In the genomic region with DNA sequence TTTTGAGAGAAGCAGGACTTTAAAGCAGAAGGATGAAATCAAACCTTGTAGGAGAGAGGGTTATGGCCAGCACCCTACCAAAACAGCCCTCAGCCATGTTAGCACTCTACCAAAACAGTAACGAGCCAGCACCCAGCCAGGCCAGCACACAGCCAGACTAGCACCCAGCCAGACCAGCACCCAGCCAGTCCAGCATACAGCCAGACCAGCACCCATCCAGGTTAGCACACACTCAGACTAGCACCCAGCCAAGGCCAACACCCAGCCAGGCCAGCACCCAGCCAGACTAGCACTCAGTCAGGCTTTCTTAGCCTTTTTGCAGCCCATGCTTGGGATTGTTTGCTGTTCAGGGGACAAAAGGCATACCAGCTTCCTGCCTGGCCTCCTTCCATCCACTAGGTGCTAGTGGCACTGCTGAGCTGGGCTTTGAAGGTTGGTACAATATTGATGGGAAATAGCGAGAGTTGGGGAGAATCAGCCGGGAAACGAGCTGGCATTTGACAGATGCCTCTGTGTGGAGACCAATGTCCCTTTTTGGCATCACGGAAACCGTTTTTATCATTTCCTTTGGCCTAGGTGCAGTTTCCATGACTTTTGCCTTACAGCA, we compare ENCODE assay signal across 8 mouse cellular contexts.
A peak's percentile ranks its signal among the peaks of the same experiment; 100 is the strongest.
DNase-seq lines count a peak whose midpoint lies in the region; ATAC-seq and TF ChIP-seq lines count a peak whose summit lies in the region.

No protein-coding gene starts in this region.

- DNase-seq in layer of hippocampus, postnatal 10 days (ENCODE audit: low spot score in 2 of 2), result peak; percentile 43 to 62
- DNase-seq in layer of hippocampus, adult 8-10 months (ENCODE audit: low spot score in 2 of 2), result no peak
- DNase-seq in cerebellum, adult 2 months, result peak; percentile 43 to 49
- DNase-seq in forebrain, embryonic 10.5 days (ENCODE audit: extremely low spot score, low spot score), result no peak
- DNase-seq in thymus, postnatal 0 days (ENCODE audit: low spot score), result no peak

- no peaks in the 10 kb centered on the region for H3K36me3 ChIP-seq in forebrain, embryonic 10.5 days (replicated peaks)
- H3K36me3 ChIP-seq in midbrain, embryonic 12.5 days, result no peaks in the 10 kb centered on the region

- no peaks in the 10 kb centered on the region for H3K27me3 ChIP-seq in cerebellum, adult 2 months (ENCODE audit: control insufficient read depth, insufficient read depth, low read length)
- no peaks in the 10 kb centered on the region for H3K27me3 ChIP-seq in forebrain, embryonic 10.5 days (ENCODE audit: poor library complexity, severe bottlenecking)
- H3K27me3 ChIP-seq in midbrain, embryonic 12.5 days, result no peaks in the 10 kb centered on the region

- no peak overlapping the region for H3K27ac ChIP-seq in cerebellum, adult 2 months (ENCODE audit: insufficient read depth, low read length)
- H3K27ac ChIP-seq in forebrain, embryonic 10.5 days, result 0 out of 2 replicates have a peak overlapping the region, but pooled peaks have one; percentile 58
- 0 out of 2 replicates have a peak overlapping the region, but pooled peaks have one; percentile 10 for H3K27ac ChIP-seq in midbrain, embryonic 12.5 days (replicated peaks)

- H3K4me3 ChIP-seq in cerebellum, adult 2 months (replicated peaks; ENCODE audit: insufficient read depth, low read depth, low read length), result no peak overlapping the region
- no peak overlapping the region for H3K4me3 ChIP-seq in forebrain, embryonic 10.5 days
- H3K4me3 ChIP-seq in midbrain, embryonic 12.5 days, result no peak overlapping the region

- WGBS in cerebellum, adult 2 months, result 28% methylated on average over 6 of the region's 6 CpGs
- 77% methylated on average over 6 of the region's 6 CpGs for WGBS in forebrain, embryonic 10.5 days
- 71% methylated on average over 6 of the region's 6 CpGs for WGBS in midbrain, embryonic 12.5 days

- TF ChIP-seq CTCF in cerebellum, adult 2 months (IDR thresholded peaks at IDR 0.05; ENCODE audit: borderline replicate concordance, insufficient read depth, low read depth, low read length), result peak; percentile 31; the same call in 1 of the 2 replicates

- H3K9me3 ChIP-seq in forebrain, embryonic 10.5 days, result no peaks in the 10 kb centered on the region
- H3K9me3 ChIP-seq in midbrain, embryonic 12.5 days, result no peaks in the 10 kb centered on the region

- no peak for TF ChIP-seq POLR2A in cerebellum, adult 2 months (IDR thresholded peaks at IDR 0.05; ENCODE audit: borderline replicate concordance, insufficient read depth, low read length)

- ATAC-seq in midbrain, embryonic 12.5 days (ENCODE audit: low FRiP score, low read depth), result no peak
- ATAC-seq in erythroid progenitor cell, adult 5-6 weeks (replicated peaks; ENCODE audit: low FRiP score, poor library complexity, severe bottlenecking), result no peak
- no peak for ATAC-seq in megakaryocyte, adult 5-6 weeks (ENCODE audit: poor library complexity, severe bottlenecking)

- no peak overlapping the region for H3K4me2 ChIP-seq in midbrain, embryonic 12.5 days (replicated peaks)

- no peak overlapping the region for H3K9ac ChIP-seq in midbrain, embryonic 12.5 days (replicated peaks)

- H3K4me1 ChIP-seq in cerebellum, adult 2 months (ENCODE audit: control insufficient read depth, insufficient read depth, low read length), result no peaks in the 10 kb centered on the region
- peaks cover 7% of the 10 kb centered on the region for H3K4me1 ChIP-seq in forebrain, embryonic 10.5 days
- no peaks in the 10 kb centered on the region for H3K4me1 ChIP-seq in midbrain, embryonic 12.5 days

Comparison
In these comparisons a context has a peak if more than half of its experiments do, and no peak if none do; other contexts are left out.
1. DNase-seq: peak in layer of hippocampus, postnatal 10 days (2 of 2) and cerebellum, adult 2 months (2 of 2); none in layer of hippocampus, adult 8-10 months (0 of 2), forebrain, embryonic 10.5 days (single experiment) and thymus, postnatal 0 days (single experiment).